Mouse (Mus musculus) mammary gland, adult 2 months (tissue): ENCODE data around the gene Atp11c. TPM values are rescaled to one million over a fixed set of nuclear protein-coding genes. Genes with fewer than 3 reads are reported as not detected.

Source experiments
- polyA plus RNA-seq: library from polyadenylated mRNA; depleted of rRNA; stranded (reverse); fragments of >200 nt; gene quantifications from 2 replicates; pipeline ENCODE4 v1.2.3, GENCODE M21; 2012; ENCODE audit warnings: low replicate concordance; rRNA removed

The Atp11c gene
- polyA plus RNA-seq: 3.7 and 11.8 TPM in 2 replicates

DNA sequence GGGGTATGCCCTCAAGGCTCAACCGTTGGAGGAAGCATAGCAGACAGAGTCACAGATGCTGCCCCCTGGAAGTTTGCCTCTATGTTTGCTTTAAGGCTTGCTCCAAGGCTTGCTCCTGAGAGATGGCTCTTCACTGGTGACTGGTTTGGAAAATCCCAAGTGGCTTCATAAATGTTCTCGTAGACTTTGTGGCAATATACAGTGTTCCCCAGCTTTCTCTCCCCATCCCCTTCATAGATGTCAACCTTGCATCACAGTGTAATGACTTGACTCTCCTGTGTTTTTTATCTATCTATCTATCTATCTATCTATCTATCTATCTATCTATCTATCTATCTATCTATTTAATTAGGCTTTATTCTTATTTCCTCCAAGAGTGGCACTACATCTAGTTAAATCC lies at the start of gene Atp11c:
TSS of gene Atp11c (minus strand) at position 101 of the 400 bp plus-strand sequence.

GRCm38 (mm10) chrX:60539149-60539548 lies 53.3 kb downstream of the Atp11c start, which contains the start of gene Gm7073:
Gm7073 (minus strand) TSS chrX:60539249.

GRCm38 (mm10) chrX:60178744-60179458 lies 413.6 kb downstream of the Atp11c start, which contains the start of gene Mcf2:
Mcf2 (minus strand) TSS chrX:60179089.

Other genes starting within 250 kb of the Atp11c start
- gene Gm7073, start 53.4 kb downstream of the Atp11c start, polyA plus RNA-seq: not detected in 2 replicates